Mouse (Mus musculus): ENCODE data around the gene Cnbd2.

DNA sequence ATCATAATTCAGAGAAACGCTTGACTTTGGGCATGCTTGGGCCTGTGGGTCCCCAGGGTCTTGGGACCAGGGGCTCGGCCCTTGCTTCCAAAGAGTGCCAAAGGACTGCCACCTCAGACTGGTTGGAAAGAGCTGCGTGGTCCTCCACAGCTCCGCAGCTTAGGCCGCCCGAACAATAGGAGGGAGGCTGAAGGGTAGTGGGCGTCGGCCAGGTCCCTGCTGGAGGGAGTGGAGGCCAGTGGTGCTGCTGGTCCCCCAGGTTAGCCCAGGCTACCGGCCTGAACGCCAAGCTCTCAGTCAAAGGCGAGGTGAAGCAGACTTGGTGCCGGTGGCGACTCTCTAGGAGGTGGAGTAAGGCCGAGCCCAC, 108.2 kb downstream of the Cnbd2 start:
- TF ChIP-seq CTCF (IDR thresholded peaks at IDR 0.05; ENCODE audit: low read depth, low read length): no peak
- no peak for TF ChIP-seq POLR2A (IDR thresholded peaks at IDR 0.05; ENCODE audit: borderline replicate concordance, low read depth, low read length)

Measured in bone marrow macrophage, adult 2 months (primary cell).